ENCODE assay signal across 19 mouse cellular contexts in the genomic region with DNA sequence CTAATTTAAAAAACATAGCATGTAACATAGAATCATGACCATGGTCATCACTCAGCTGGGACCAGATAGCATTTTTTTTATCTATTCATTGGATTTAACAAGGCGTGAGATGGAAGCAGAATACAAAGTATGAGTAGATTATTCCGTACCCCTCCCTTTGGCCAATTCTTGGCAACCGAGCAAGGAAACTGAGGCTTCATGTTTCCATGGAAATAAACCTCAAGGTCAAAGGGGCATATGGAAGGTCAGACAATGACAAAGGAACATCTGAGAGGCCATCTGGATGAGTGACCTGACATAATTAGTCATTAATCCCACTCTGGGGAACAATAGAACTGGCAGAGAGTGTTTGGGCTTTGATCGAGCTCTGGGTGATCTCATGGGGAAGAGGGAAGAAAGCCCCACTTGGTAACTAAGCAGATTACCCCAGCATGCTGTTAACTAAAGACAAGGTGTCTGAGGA.
DNase-seq lines count a peak whose midpoint lies in the region; ATAC-seq lines count a peak whose summit lies in the region.
"Had no signal": no experiment of that assay in that cellular context is flagged by ENCODE, and none has a peak within 500 bp of the region (broad histone marks: within the 10 kb centered on the region; RNA-seq: fewer than 3 reads in every experiment).

No protein-coding gene starts in this region.

- no peaks in the 10 kb centered on the region for H3K9me3 ChIP-seq in forebrain, embryonic 10.5 days
- H3K9me3 ChIP-seq in hindbrain, embryonic 12.5 days (replicated peaks): no peaks in the 10 kb centered on the region
- no peaks in the 10 kb centered on the region for H3K9me3 ChIP-seq in midbrain, embryonic 15.5 days
- H3K9me3 ChIP-seq: embryonic facial prominence, embryonic 12.5 days; G1E; heart, embryonic 13.5 days; hindbrain, embryonic 15.5 days; megakaryocyte, embryonic 14.5 days had no signal

- no peak overlapping the region for H3K9ac ChIP-seq in hindbrain, embryonic 12.5 days
- no peak overlapping the region for H3K9ac ChIP-seq in midbrain, embryonic 15.5 days
- H3K9ac ChIP-seq: embryonic facial prominence, embryonic 12.5 days; heart, embryonic 13.5 days; hindbrain, embryonic 15.5 days; lung, embryonic 14.5 days had no signal

- H3K4me1 ChIP-seq in forebrain, embryonic 10.5 days: peaks cover 15% of the 10 kb centered on the region
- H3K4me1 ChIP-seq in hindbrain, embryonic 12.5 days: peaks cover 5% of the 10 kb centered on the region; the same call in 1 of the 2 replicates
- no peaks in the 10 kb centered on the region for H3K4me1 ChIP-seq in midbrain, embryonic 15.5 days
- H3K4me1 ChIP-seq: embryonic facial prominence, embryonic 12.5 days; heart, embryonic 13.5 days; hindbrain, embryonic 15.5 days; megakaryocyte, embryonic 14.5 days had no signal

- 7% methylated on average over 4 of the region's 4 CpGs for WGBS in forebrain, embryonic 10.5 days
- WGBS in hindbrain, embryonic 12.5 days: 11% methylated on average over 4 of the region's 4 CpGs
- WGBS in midbrain, embryonic 15.5 days: 7% methylated on average over 4 of the region's 4 CpGs

- H3K27ac ChIP-seq in forebrain, embryonic 10.5 days: no peak overlapping the region
- no peak overlapping the region for H3K27ac ChIP-seq in hindbrain, embryonic 12.5 days
- H3K27ac ChIP-seq in midbrain, embryonic 15.5 days: no peak overlapping the region
- H3K27ac ChIP-seq: embryonic facial prominence, embryonic 12.5 days; heart, embryonic 13.5 days; hindbrain, embryonic 15.5 days had no signal

- peak; percentile 92 for ATAC-seq in hindbrain, embryonic 12.5 days (ENCODE audit: low FRiP score)
- ATAC-seq in midbrain, embryonic 15.5 days (replicated peaks): peak; percentile 75

- H3K4me2 ChIP-seq in hindbrain, embryonic 12.5 days (replicated peaks): no peak overlapping the region
- H3K4me2 ChIP-seq in midbrain, embryonic 15.5 days: no peak overlapping the region
- H3K4me2 ChIP-seq: embryonic facial prominence, embryonic 12.5 days; heart, embryonic 13.5 days; hindbrain, embryonic 15.5 days; lung, embryonic 14.5 days had no signal

- peaks cover 65% of the 10 kb centered on the region for H3K27me3 ChIP-seq in forebrain, embryonic 10.5 days (ENCODE audit: poor library complexity, severe bottlenecking)
- H3K27me3 ChIP-seq in hindbrain, embryonic 12.5 days: peaks cover 28% of the 10 kb centered on the region
- H3K27me3 ChIP-seq in midbrain, embryonic 15.5 days (replicated peaks): peaks cover 11% of the 10 kb centered on the region; the same call in 1 of the 2 replicates
- H3K27me3 ChIP-seq: embryonic facial prominence, embryonic 12.5 days; heart, embryonic 13.5 days; megakaryocyte, embryonic 14.5 days had no signal

- DNase-seq in embryo, embryonic 10 days (ENCODE audit: low spot score): peak; percentile 87
- DNase-seq in forebrain, embryonic 10.5 days (ENCODE audit: extremely low spot score, low spot score): peak; percentile 50
- no peak for DNase-seq in yolk sac, embryonic 10.5 days (ENCODE audit: low spot score)
- no peak for DNase-seq in thymus, postnatal 0 days (ENCODE audit: low spot score)
- no peak for DNase-seq in kidney, postnatal 4 days
- DNase-seq in left cerebral cortex, adult 18-20 months (ENCODE audit: low spot score in 2 of 2): no peak
- DNase-seq: cerebellum, adult 8-10 months; gastrocnemius, postnatal 36 days; layer of hippocampus, adult 9-11 months; lung, embryonic 14.5 days; right cerebral cortex, postnatal 14 days; thymus, adult 18-20 months had no signal

- no peaks in the 10 kb centered on the region for H3K36me3 ChIP-seq in forebrain, embryonic 10.5 days (replicated peaks)
- H3K36me3 ChIP-seq in hindbrain, embryonic 12.5 days: no peaks in the 10 kb centered on the region
- H3K36me3 ChIP-seq in midbrain, embryonic 15.5 days (replicated peaks): no peaks in the 10 kb centered on the region
- H3K36me3 ChIP-seq: embryonic facial prominence, embryonic 12.5 days; G1E; heart, embryonic 13.5 days; hindbrain, embryonic 15.5 days had no signal

- no peak overlapping the region for H3K4me3 ChIP-seq in forebrain, embryonic 10.5 days
- no peak overlapping the region for H3K4me3 ChIP-seq in hindbrain, embryonic 12.5 days
- H3K4me3 ChIP-seq in midbrain, embryonic 15.5 days: no peak overlapping the region
- H3K4me3 ChIP-seq: embryonic facial prominence, embryonic 12.5 days; heart, embryonic 13.5 days; hindbrain, embryonic 15.5 days; megakaryocyte, embryonic 14.5 days had no signal

Comparison
In these comparisons a context has a peak if more than half of its experiments do, and no peak if none do; other contexts are left out.
1. DNase-seq: peak in embryo, embryonic 10 days (single experiment) and forebrain, embryonic 10.5 days (single experiment); none in yolk sac, embryonic 10.5 days (single experiment), thymus, postnatal 0 days (single experiment), kidney, postnatal 4 days (0 of 2) and left cerebral cortex, adult 18-20 months (0 of 2).